Mouse (Mus musculus) forebrain, embryonic 12.5 days (tissue): ENCODE results near the gene Ntn4. TPM values are rescaled to one million over a fixed set of nuclear protein-coding genes. Genes with fewer than 3 reads are reported as not detected.

Experiments
- ATAC-seq: fragments of 200-750 bp; cut with Nextera tagmentation; 2 replicates; pipeline ENCODE4 v1.8.0; 2017; ENCODE audit warnings: moderate TSS enrichment; ENCODE audit not compliant: low FRiP score
- H3K27ac ChIP-seq: fragments of 300-500 bp; sonication (generic); 2 replicates; pipeline ENCODE4 v1.5.1; 2016; ENCODE audit warnings: mild to moderate bottlenecking
- H3K27me3 ChIP-seq: fragments of 300-500 bp; sonication (generic); 2 replicates; pipeline ENCODE4 v1.6.1; 2016; ENCODE audit warnings: mild to moderate bottlenecking
- H3K36me3 ChIP-seq: fragments of 300-500 bp; sonication (generic); replicated peaks from 2 replicates; pipeline ENCODE4 v1.6.1; 2016; ENCODE audit warnings: mild to moderate bottlenecking
- H3K4me1 ChIP-seq: fragments of 300-500 bp; sonication (generic); 2 replicates; pipeline ENCODE4 v1.6.1; 2016
- H3K4me2 ChIP-seq: fragments of 300-500 bp; sonication (generic); 2 replicates; pipeline ENCODE4 v1.6.1; 2016; ENCODE audit warnings: mild to moderate bottlenecking, moderate library complexity
- H3K4me3 ChIP-seq: fragments of 300-500 bp; sonication (generic); replicated peaks from 2 replicates; pipeline ENCODE4 v1.5.1; 2016; ENCODE audit warnings: mild to moderate bottlenecking
- H3K9ac ChIP-seq: fragments of 300-500 bp; sonication (generic); 2 replicates; pipeline ENCODE4 v1.6.1; 2016; ENCODE audit warnings: mild to moderate bottlenecking
- H3K9me3 ChIP-seq: fragments of 300-500 bp; sonication (generic); 2 replicates; pipeline ENCODE4 v1.6.1; 2016
- WGBS: fragments of 180-500 bp; shearing (Covaris S2); methylation state at CpG from one replicate; pipeline ENCODE4 v1.1.7; 2016; 5-methylcytosine and 5-hydroxymethylcytosine counted together
- polyA plus RNA-seq: library from polyadenylated mRNA; unstranded; fragments of >200 nt; fragmentation: Nextera tagmentation; extraction: Ambion mirVana; gene quantifications from 2 replicates; pipeline ENCODE4 v1.2.1, GENCODE M21; 2016

Gene Ntn4
- polyA plus RNA-seq, 1 experiment from 2014 or later = 3.5 TPM

- Histone ChIP-seq H3K9me3 (no peaks in the 10 kb centered on the region), H3K36me3 (no peaks in the 10 kb centered on the region), H3K4me1 (peaks cover 24% of the 10 kb centered on the region), H3K9ac (no peak overlapping the region), H3K27ac (peak overlapping the region; percentile 63), H3K4me3 (no peak overlapping the region), H3K4me2 (peak overlapping the region; percentile 37), H3K27me3 (no peaks in the 10 kb centered on the region)
- ATAC-seq = peak; percentile 66; the same call in 1 of the 2 replicates
- 28% methylated on average over 21 of the region's 21 CpGs for WGBS
These were observed 54.7 kb downstream of the Ntn4 start for GRCm38 (mm10) chr10:93695043-93695791.

GRCm38 (mm10) chr10:93696001-93696400 is 55.5 kb downstream of the Ntn4 start:
- Histone ChIP-seq H3K27me3 (no peaks in the 10 kb centered on the region), H3K4me1 (peaks cover 32% of the 10 kb centered on the region), H3K27ac (peak overlapping the region; percentile 63; the same call in 1 of the 2 replicates), H3K9ac (no peak overlapping the region), H3K4me3 (no peak overlapping the region), H3K36me3 (no peaks in the 10 kb centered on the region), H3K4me2 (no peak overlapping the region), H3K9me3 (no peaks in the 10 kb centered on the region)
- no peak for ATAC-seq
- WGBS = 97% methylated on average over 4 of the region's 4 CpGs

- Histone ChIP-seq H3K4me3 (no peak overlapping the region), H3K27me3 (no peaks in the 10 kb centered on the region), H3K4me2 (no peak overlapping the region), H3K36me3 (no peaks in the 10 kb centered on the region), H3K9me3 (no peaks in the 10 kb centered on the region), H3K4me1 (peaks cover 34% of the 10 kb centered on the region), H3K27ac (no peak overlapping the region), H3K9ac (no peak overlapping the region)
- no peak for ATAC-seq
- WGBS = 81% methylated on average over 10 of the region's 10 CpGs
These were observed 57.5 kb downstream of the Ntn4 start for GRCm38 (mm10) chr10:93697866-93698483.

- peak overlapping the region; percentile 40 for H3K4me2 ChIP-seq
- no peaks in the 10 kb centered on the region for H3K36me3 ChIP-seq
- H3K9ac ChIP-seq = no peak overlapping the region
- H3K27me3 ChIP-seq = no peaks in the 10 kb centered on the region
- WGBS = 63% methylated on average over 10 of the region's 10 CpGs
- no peaks in the 10 kb centered on the region for H3K9me3 ChIP-seq
- peaks cover 33% of the 10 kb centered on the region for H3K4me1 ChIP-seq
- H3K4me3 ChIP-seq = no peak overlapping the region
- H3K27ac ChIP-seq = peak overlapping the region; percentile 70
- ATAC-seq = peak; percentile 30; the same call in 1 of the 2 replicates
These were observed 59.4 kb downstream of the Ntn4 start for GRCm38 (mm10) chr10:93699689-93700478.

GRCm38 (mm10) chr10:93700589-93701363 is 60.3 kb downstream of the Ntn4 start:
- H3K4me2 ChIP-seq = peak overlapping the region; percentile 40
- peaks cover 26% of the 10 kb centered on the region for H3K4me1 ChIP-seq
- ATAC-seq = 0 out of 2 replicates have a peak, but pooled peaks have one; percentile 14
- H3K9ac ChIP-seq = no peak overlapping the region
- H3K9me3 ChIP-seq = no peaks in the 10 kb centered on the region
- 0 out of 2 replicates have a peak, but pooled peaks cover 2% of the 10 kb centered on the region for H3K36me3 ChIP-seq
- peak overlapping the region; percentile 70 for H3K27ac ChIP-seq
- no peak overlapping the region for H3K4me3 ChIP-seq
- H3K27me3 ChIP-seq = no peaks in the 10 kb centered on the region
- 55% methylated on average over 21 of the region's 21 CpGs for WGBS

GRCm38 (mm10) chr10:93703946-93704345 is 63.5 kb downstream of the Ntn4 start:
- Histone ChIP-seq H3K4me3 (no peak overlapping the region), H3K27me3 (no peaks in the 10 kb centered on the region), H3K9me3 (no peaks in the 10 kb centered on the region), H3K4me2 (no peak overlapping the region), H3K9ac (no peak overlapping the region), H3K36me3 (0 out of 2 replicates have a peak, but pooled peaks cover 3% of the 10 kb centered on the region), H3K4me1 (peaks cover 25% of the 10 kb centered on the region), H3K27ac (no peak overlapping the region)
- WGBS = 90% methylated on average over 4 of the region's 4 CpGs
- ATAC-seq = no peak

GRCm38 (mm10) chr10:93707149-93708075 is 66.9 kb downstream of the Ntn4 start:
- Histone ChIP-seq H3K9ac (no peak overlapping the region), H3K4me3 (no peak overlapping the region), H3K4me1 (no peaks in the 10 kb centered on the region), H3K27me3 (no peaks in the 10 kb centered on the region), H3K36me3 (peaks cover 33% of the 10 kb centered on the region), H3K9me3 (peaks cover 4% of the 10 kb centered on the region; the same call in 1 of the 2 replicates), H3K27ac (no peak overlapping the region), H3K4me2 (no peak overlapping the region)
- ATAC-seq = no peak
- WGBS = 55% methylated on average over 21 of the region's 21 CpGs

- Histone ChIP-seq H3K4me3 (no peak overlapping the region), H3K9me3 (peaks cover 4% of the 10 kb centered on the region; the same call in 1 of the 2 replicates), H3K36me3 (peaks cover 40% of the 10 kb centered on the region), H3K4me1 (no peaks in the 10 kb centered on the region), H3K9ac (no peak overlapping the region), H3K27me3 (no peaks in the 10 kb centered on the region), H3K4me2 (no peak overlapping the region), H3K27ac (no peak overlapping the region)
- no peak for ATAC-seq
- WGBS = 91% methylated on average over 6 of the region's 6 CpGs
These were observed 67.6 kb downstream of the Ntn4 start for GRCm38 (mm10) chr10:93708076-93708473.

GRCm38 (mm10) chr10:93708515-93708914 is 68.0 kb downstream of the Ntn4 start:
- H3K4me1 ChIP-seq = no peaks in the 10 kb centered on the region

GRCm38 (mm10) chr10:93709536-93709935 is 69.1 kb downstream of the Ntn4 start:
- ATAC-seq = no peak
- Histone ChIP-seq H3K4me3 (no peak overlapping the region), H3K27ac (no peak overlapping the region), H3K27me3 (no peaks in the 10 kb centered on the region), H3K4me1 (no peaks in the 10 kb centered on the region), H3K9me3 (peaks cover 4% of the 10 kb centered on the region; the same call in 1 of the 2 replicates), H3K36me3 (peaks cover 50% of the 10 kb centered on the region), H3K9ac (no peak overlapping the region), H3K4me2 (no peak overlapping the region)
- 94% methylated on average over 8 of the region's 8 CpGs for WGBS

More at GRCm38 (mm10) chr10:93708515-93708914, 68.0 kb downstream of the Ntn4 start:
- no peak overlapping the region for H3K4me2 ChIP-seq
- no peak overlapping the region for H3K9ac ChIP-seq
- WGBS = 94% methylated on average over 5 of the region's 5 CpGs
- H3K27me3 ChIP-seq = no peaks in the 10 kb centered on the region
- H3K27ac ChIP-seq = no peak overlapping the region
- H3K9me3 ChIP-seq = peaks cover 4% of the 10 kb centered on the region; the same call in 1 of the 2 replicates
- no peak overlapping the region for H3K4me3 ChIP-seq
- peaks cover 41% of the 10 kb centered on the region for H3K36me3 ChIP-seq
- no peak for ATAC-seq
